Mouse (Mus musculus): ENCODE data around the gene BC049715. TPM values are rescaled to one million over a fixed set of nuclear protein-coding genes. Genes with fewer than 3 reads are reported as not detected.
"Not testable (repeated sequence)": the region's sequence is repeated elsewhere in the genome, so short reads cannot be mapped to it uniquely, and the experiment has no call there.

The BC049715 gene
- polyA plus RNA-seq, 1 experiment = 0.86 TPM

- DNase-seq (ENCODE audit: low read depth) = no peak
These were observed 22.8 kb downstream of the BC049715 start for GRCm38 (mm10) chr6:136850267-136850666.

- DNase-seq (ENCODE audit: low read depth) = no peak
These were observed 24.9 kb downstream of the BC049715 start for GRCm38 (mm10) chr6:136852348-136852747.

GRCm38 (mm10) chr6:136852762-136853161, 25.3 kb downstream of the BC049715 start:
- no peak for DNase-seq (ENCODE audit: low read depth)

- DNase-seq (ENCODE audit: low read depth) = no peak
These were observed 26.9 kb downstream of the BC049715 start for GRCm38 (mm10) chr6:136854361-136854781.

GRCm38 (mm10) chr6:136855183-136855582, 27.8 kb downstream of the BC049715 start:
- no peak for DNase-seq (ENCODE audit: low read depth)

GRCm38 (mm10) chr6:136856071-136856636, 28.7 kb downstream of the BC049715 start:
- DNase-seq (ENCODE audit: low read depth) = peak; percentile 70

- no peak for DNase-seq (ENCODE audit: low read depth)
These were observed 29.9 kb downstream of the BC049715 start, which contains the start of gene Art4 for GRCm38 (mm10) chr6:136857186-136857872. Art4 (minus strand) TSS chr6:136857733.

GRCm38 (mm10) chr6:136857873-136858260, 30.4 kb downstream of the BC049715 start:
- no peak for DNase-seq (ENCODE audit: low read depth)

GRCm38 (mm10) chr6:136858420-136858819, 31.0 kb downstream of the BC049715 start:
- no peak for DNase-seq (ENCODE audit: low read depth)

GRCm38 (mm10) chr6:136861020-136861419, 33.6 kb downstream of the BC049715 start:
- no peak for DNase-seq (ENCODE audit: low read depth)

GRCm38 (mm10) chr6:136865360-136865759, 37.9 kb downstream of the BC049715 start:
- no peak for DNase-seq (ENCODE audit: low read depth)

- DNase-seq (ENCODE audit: low read depth) = no peak
These were observed 38.7 kb downstream of the BC049715 start for GRCm38 (mm10) chr6:136866150-136866549.

- DNase-seq (ENCODE audit: low read depth) = no peak
These were observed 41.5 kb downstream of the BC049715 start for GRCm38 (mm10) chr6:136868921-136869320.

GRCm38 (mm10) chr6:136874599-136874998, 47.2 kb downstream of the BC049715 start:
- DNase-seq (ENCODE audit: low read depth) = no peak

- no peak for DNase-seq (ENCODE audit: low read depth)
These were observed 48.2 kb downstream of the BC049715 start, which contains the start of gene Mgp for GRCm38 (mm10) chr6:136875670-136876069. Mgp (minus strand) TSS chr6:136875823.

- no peak for DNase-seq (ENCODE audit: low read depth)
These were observed 54.3 kb downstream of the BC049715 start for GRCm38 (mm10) chr6:136881678-136882077.

GRCm38 (mm10) chr6:136883431-136883915, 56.0 kb downstream of the BC049715 start:
- DNase-seq (ENCODE audit: low read depth) = no peak

GRCm38 (mm10) chr6:136883961-136884360, 56.5 kb downstream of the BC049715 start:
- no peak for DNase-seq (ENCODE audit: low read depth)

- DNase-seq (ENCODE audit: low read depth) = not testable (repeated sequence)
These were observed 57.3 kb downstream of the BC049715 start for GRCm38 (mm10) chr6:136884766-136885165.

GRCm38 (mm10) chr6:136887854-136888253, 60.4 kb downstream of the BC049715 start:
- DNase-seq (ENCODE audit: low read depth) = no peak

- no peak for DNase-seq (ENCODE audit: low read depth)
These were observed 61.6 kb downstream of the BC049715 start for GRCm38 (mm10) chr6:136889067-136889466.

- DNase-seq (ENCODE audit: low read depth) = no peak
These were observed 62.1 kb downstream of the BC049715 start for GRCm38 (mm10) chr6:136889554-136889953.
